Mouse (Mus musculus) heart, embryonic 11.5 days (tissue): Measurements from ENCODE around the gene Ccdc134. TPM values are rescaled to one million over a fixed set of nuclear protein-coding genes. Genes with fewer than 3 reads are reported as not detected.

Experiments
- ATAC-seq: fragments of 200-750 bp; cut with Nextera tagmentation; replicated peaks from 2 replicates; pipeline ENCODE4 v1.8.0; 2017; ENCODE audit warnings: moderate library complexity; ENCODE audit not compliant: insufficient number of reproducible peaks, low FRiP score, low TSS enrichment
- H3K27ac ChIP-seq: fragments of 300-500 bp; sonication (generic); 2 replicates; pipeline ENCODE4 v1.5.1; 2014; ENCODE audit warnings: mild to moderate bottlenecking, low read depth, low read length
- H3K27me3 ChIP-seq: fragments of 300-500 bp; sonication (generic); 2 replicates; pipeline ENCODE4 v1.6.1; 2014; ENCODE audit warnings: mild to moderate bottlenecking, low read length, mixed read lengths; ENCODE audit not compliant: control insufficient read depth, insufficient read depth
- H3K36me3 ChIP-seq: fragments of 300-500 bp; sonication (generic); 2 replicates; pipeline ENCODE4 v1.6.1; 2014; ENCODE audit warnings: mild to moderate bottlenecking, low read length, moderate library complexity, mixed read lengths; ENCODE audit not compliant: control insufficient read depth, insufficient read depth
- H3K4me1 ChIP-seq: fragments of 300-500 bp; sonication (generic); 2 replicates; pipeline ENCODE4 v1.6.1; 2014; ENCODE audit warnings: low read length; ENCODE audit not compliant: control insufficient read depth, insufficient read depth
- H3K4me2 ChIP-seq: fragments of 300-500 bp; sonication (generic); 2 replicates; pipeline ENCODE4 v1.6.1; 2014; ENCODE audit warnings: mild to moderate bottlenecking, moderate library complexity
- H3K4me3 ChIP-seq: fragments of 300-500 bp; sonication (generic); 2 replicates; pipeline ENCODE4 v1.5.1; 2014; ENCODE audit warnings: low read depth, low read length
- H3K9ac ChIP-seq: fragments of 300-500 bp; sonication (generic); 2 replicates; pipeline ENCODE4 v1.6.1; 2014; ENCODE audit warnings: mild to moderate bottlenecking, low read depth, low read length, moderate library complexity
- H3K9me3 ChIP-seq: fragments of 300-500 bp; sonication (generic); replicated peaks from 2 replicates; pipeline ENCODE4 v1.6.1; 2016; ENCODE audit warnings: low read length; ENCODE audit not compliant: control insufficient read depth
- WGBS: fragments of 180-500 bp; shearing (Covaris S2); extraction: QIAGEN DNeasy Blood & Tissue Kit; methylation state at CpG from one replicate; pipeline ENCODE4 v1.1.7; 2014; ENCODE audit not compliant: insufficient replicate concordance; 5-methylcytosine and 5-hydroxymethylcytosine counted together
- polyA plus RNA-seq: library from polyadenylated mRNA; unstranded; fragments of >200 nt; fragmentation: Nextera tagmentation; extraction: Ambion mirVana; gene quantifications from 2 replicates; pipeline ENCODE4 v1.2.1, GENCODE M21; 2014

Gene Ccdc134
- polyA plus RNA-seq, 1 experiment from 2014 or later: 9.5 TPM

GRCm38 (mm10) chr15:82164061-82164399 lies 36.3 kb downstream of the Ccdc134 start:
- peak; percentile 60 for ATAC-seq
- Histone ChIP-seq H3K9me3 (no peaks in the 10 kb centered on the region), H3K9ac (0 out of 2 replicates have a peak overlapping the region, but pooled peaks have one; percentile 10), H3K36me3 (no peaks in the 10 kb centered on the region), H3K27me3 (no peaks in the 10 kb centered on the region), H3K27ac (peak overlapping the region; percentile 80), H3K4me3 (no peak overlapping the region), H3K4me1 (peaks cover 66% of the 10 kb centered on the region), H3K4me2 (peak overlapping the region; percentile 29; the same call in 1 of the 2 replicates)
- 56% methylated on average over 4 of the region's 4 CpGs for WGBS

- WGBS: 64% methylated on average over 7 of the region's 7 CpGs
- peaks cover 69% of the 10 kb centered on the region for H3K4me1 ChIP-seq
- ATAC-seq: peak; percentile 46
- H3K27ac ChIP-seq: peak overlapping the region; percentile 80
- no peak overlapping the region for H3K4me3 ChIP-seq
- 0 out of 2 replicates have a peak overlapping the region, but pooled peaks have one; percentile 10 for H3K9ac ChIP-seq
- H3K9me3 ChIP-seq: no peaks in the 10 kb centered on the region
- peak overlapping the region; percentile 29; the same call in 1 of the 2 replicates for H3K4me2 ChIP-seq
- no peaks in the 10 kb centered on the region for H3K36me3 ChIP-seq
- H3K27me3 ChIP-seq: no peaks in the 10 kb centered on the region
Observed at GRCm38 (mm10) chr15:82164496-82164895, 36.8 kb downstream of the Ccdc134 start.

GRCm38 (mm10) chr15:82165332-82166239 lies 37.9 kb downstream of the Ccdc134 start:
- H3K4me3 ChIP-seq: no peak overlapping the region
- no peaks in the 10 kb centered on the region for H3K27me3 ChIP-seq
- 56% methylated on average over 8 of the region's 8 CpGs for WGBS
- no peaks in the 10 kb centered on the region for H3K9me3 ChIP-seq
- H3K36me3 ChIP-seq: no peaks in the 10 kb centered on the region
- H3K27ac ChIP-seq: no peak overlapping the region
- peak overlapping the region; percentile 22; the same call in 1 of the 2 replicates for H3K9ac ChIP-seq
- no peak for ATAC-seq
- H3K4me2 ChIP-seq: peak overlapping the region; percentile 29; the same call in 1 of the 2 replicates
- peaks cover 70% of the 10 kb centered on the region for H3K4me1 ChIP-seq

- WGBS: 67% methylated on average over 22 of the region's 22 CpGs
- Histone ChIP-seq H3K4me2 (peak overlapping the region; percentile 31), H3K9ac (peak overlapping the region; percentile 22; the same call in 1 of the 2 replicates), H3K27ac (0 out of 2 replicates have a peak overlapping the region, but pooled peaks have one; percentile 22), H3K4me3 (no peak overlapping the region), H3K9me3 (no peaks in the 10 kb centered on the region), H3K36me3 (peaks cover 4% of the 10 kb centered on the region; the same call in 1 of the 2 replicates), H3K4me1 (peaks cover 61% of the 10 kb centered on the region), H3K27me3 (no peaks in the 10 kb centered on the region)
- ATAC-seq: no peak
Observed at GRCm38 (mm10) chr15:82166240-82167100, 38.7 kb downstream of the Ccdc134 start.

GRCm38 (mm10) chr15:82167201-82168168 lies 39.8 kb downstream of the Ccdc134 start:
- Histone ChIP-seq H3K27me3 (no peaks in the 10 kb centered on the region), H3K4me2 (peak overlapping the region; percentile 31), H3K9ac (0 out of 2 replicates have a peak overlapping the region, but pooled peaks have one; percentile 30), H3K9me3 (no peaks in the 10 kb centered on the region), H3K36me3 (peaks cover 4% of the 10 kb centered on the region; the same call in 1 of the 2 replicates), H3K27ac (no peak overlapping the region), H3K4me1 (peaks cover 58% of the 10 kb centered on the region), H3K4me3 (no peak overlapping the region)
- no peak for ATAC-seq
- 59% methylated on average over 23 of the region's 23 CpGs for WGBS

- peaks cover 11% of the 10 kb centered on the region for H3K36me3 ChIP-seq
- H3K27me3 ChIP-seq: no peaks in the 10 kb centered on the region
- no peaks in the 10 kb centered on the region for H3K9me3 ChIP-seq
- 66% methylated on average over 5 of the region's 5 CpGs for WGBS
- H3K4me3 ChIP-seq: no peak overlapping the region
- peaks cover 41% of the 10 kb centered on the region for H3K4me1 ChIP-seq
- H3K4me2 ChIP-seq: no peak overlapping the region
- peak overlapping the region; percentile 73 for H3K27ac ChIP-seq
- no peak for ATAC-seq
- no peak overlapping the region for H3K9ac ChIP-seq
Observed at GRCm38 (mm10) chr15:82169671-82170070, 41.9 kb downstream of the Ccdc134 start.

GRCm38 (mm10) chr15:82170437-82171377 lies 43.0 kb downstream of the Ccdc134 start:
- ATAC-seq: no peak
- no peak overlapping the region for H3K4me2 ChIP-seq
- no peak overlapping the region for H3K27ac ChIP-seq
- WGBS: 79% methylated on average over 36 of the region's 36 CpGs
- no peak overlapping the region for H3K9ac ChIP-seq
- no peak overlapping the region for H3K4me3 ChIP-seq
- peaks cover 36% of the 10 kb centered on the region for H3K4me1 ChIP-seq
- H3K27me3 ChIP-seq: no peaks in the 10 kb centered on the region
- H3K36me3 ChIP-seq: peaks cover 17% of the 10 kb centered on the region
- H3K9me3 ChIP-seq: no peaks in the 10 kb centered on the region
